Mouse (Mus musculus) kidney, adult 2 months (tissue): Measurements from ENCODE around the gene Sgf29.

Experiments
- CTCF ChIP-seq: fragments of 200-500 bp; conservative IDR thresholded peaks from 2 replicates; pipeline ENCODE4 v1.5.1; 2011; ENCODE audit warnings: low read depth, mild to moderate bottlenecking, control low read depth, low read length, moderate library complexity, mixed read lengths; ENCODE audit not compliant: insufficient read depth, insufficient read length
- POLR2A ChIP-seq: fragments of 200-500 bp; IDR thresholded peaks from one replicate; pipeline ENCODE4 v1.6.1; 2011; ENCODE audit warnings: low read depth, low read length, control low read depth

DNA sequence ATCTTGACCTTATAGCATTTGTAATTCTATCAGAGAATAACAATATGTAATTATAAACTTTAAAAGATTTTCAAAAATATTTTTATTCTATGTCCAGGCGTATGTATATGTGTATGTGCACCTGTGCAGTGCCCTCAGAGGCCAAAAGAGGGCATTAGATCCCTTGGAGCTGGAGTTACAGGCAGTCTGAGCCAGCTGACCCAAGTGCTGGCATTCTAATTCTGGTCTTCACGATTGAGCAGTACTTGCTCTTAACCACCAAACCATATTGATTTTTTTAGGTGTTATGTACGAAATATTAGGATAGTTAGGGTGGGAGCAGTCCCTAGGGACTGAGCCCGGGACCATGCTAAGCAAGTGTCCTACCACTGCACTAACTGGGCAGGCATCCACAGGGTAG lies 623 bp upstream of the Sgf29 start:
- TF ChIP-seq CTCF = peak; percentile 36; the same call in 1 of the 2 replicates
- TF ChIP-seq POLR2A = no peak
